Mouse (Mus musculus): ENCODE results near the gene Acmsd. TPM values are rescaled to one million over a fixed set of nuclear protein-coding genes. Genes with fewer than 3 reads are reported as not detected.

The Acmsd gene
- polyA plus RNA-seq, 1 experiment from 2014 or later, result 0.36 TPM

DNA sequence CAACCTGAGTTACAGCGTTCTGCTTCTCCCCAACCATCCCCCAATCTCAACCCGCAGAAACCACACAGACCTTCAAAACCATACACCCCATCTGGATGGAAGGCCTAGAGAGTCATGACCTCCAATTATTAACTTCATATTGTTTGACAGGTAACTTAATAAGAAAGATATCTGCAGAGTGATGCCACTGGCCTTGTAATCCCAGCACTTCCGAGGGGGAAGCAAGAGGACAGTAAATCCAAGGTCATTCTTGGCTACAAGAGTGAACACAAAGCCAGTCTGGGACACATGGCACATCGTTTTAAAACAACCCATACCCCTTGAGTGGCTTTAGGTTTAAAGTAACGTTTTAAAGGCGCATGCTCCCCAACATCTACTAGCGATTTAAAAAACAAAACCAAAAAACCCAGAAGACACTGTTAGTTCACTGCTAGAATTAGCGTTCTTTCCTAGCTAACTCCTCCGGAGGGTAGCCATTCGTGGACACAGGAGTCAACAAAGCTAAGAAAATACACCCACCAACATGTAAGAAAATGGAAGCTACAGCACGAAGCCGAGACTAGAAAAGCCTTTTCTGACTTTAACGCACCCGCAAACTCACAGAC is 44.1 kb downstream of the Acmsd start:
- peaks cover 16% of the 10 kb centered on the region for H3K4me1 ChIP-seq (ENCODE audit: control insufficient read depth, insufficient read depth, low read length)
- H3K4me3 ChIP-seq (replicated peaks; ENCODE audit: low read length), result peak overlapping the region; percentile 82
- H3K9me3 ChIP-seq (replicated peaks; ENCODE audit: control insufficient read depth, low read length), result no peaks in the 10 kb centered on the region
- peak overlapping the region; percentile 93 for H3K27ac ChIP-seq (ENCODE audit: low read length)
- peak; percentile 0; the same call in 1 of the 2 replicates for ATAC-seq (ENCODE audit: insufficient read depth, low FRiP score)
- WGBS, result under 1% methylated on average over 14 of the region's 14 CpGs
- H3K4me2 ChIP-seq (ENCODE audit: low read depth, low read length), result peak overlapping the region; percentile 84
- no peaks in the 10 kb centered on the region for H3K36me3 ChIP-seq (ENCODE audit: control insufficient read depth, insufficient read depth, low read length)
- peak overlapping the region; percentile 80 for H3K9ac ChIP-seq (ENCODE audit: low read length)
- no peaks in the 10 kb centered on the region for H3K27me3 ChIP-seq (ENCODE audit: control insufficient read depth, insufficient read depth, low read length)

DNA sequence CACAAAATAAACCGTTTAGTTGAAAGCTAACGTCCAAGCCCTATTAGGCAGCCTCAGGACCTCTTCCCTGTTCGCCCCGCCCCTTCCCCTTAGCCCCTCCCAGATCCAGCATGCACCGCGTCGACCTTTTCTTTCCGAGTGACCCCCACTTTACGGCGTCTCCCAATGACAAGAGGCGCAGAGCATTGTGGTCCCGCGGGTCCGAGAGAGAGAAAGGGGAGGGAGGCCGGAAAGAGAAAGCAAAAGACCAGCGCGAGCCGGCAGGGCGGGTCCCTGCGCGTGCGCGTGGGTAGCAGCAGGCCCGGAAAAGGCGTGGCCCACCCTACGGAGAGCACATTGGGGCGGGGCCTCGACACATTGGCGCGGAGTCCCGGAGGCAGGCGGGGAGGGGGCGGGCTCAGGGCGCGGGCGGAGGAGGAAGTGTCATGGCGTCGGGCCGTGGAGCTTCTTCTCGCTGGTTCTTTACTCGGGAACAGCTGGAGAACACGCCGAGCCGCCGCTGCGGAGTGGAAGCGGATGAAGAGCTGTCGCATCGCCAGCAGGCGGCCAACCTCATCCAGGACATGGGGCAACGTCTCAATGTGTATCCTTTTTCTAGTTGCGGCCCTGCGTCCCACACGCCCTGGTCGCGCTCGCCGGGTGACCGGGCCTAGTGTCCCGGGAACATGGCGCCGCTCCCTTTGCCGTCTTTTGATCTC is 44.7 kb downstream of the Acmsd start, which contains the start of gene Ccnt2:
Ccnt2 (plus strand) TSS at position 362 of the 698 bp plus-strand sequence.
- H3K27me3 ChIP-seq (ENCODE audit: control insufficient read depth, insufficient read depth, low read length), result no peaks in the 10 kb centered on the region
- H3K4me3 ChIP-seq (replicated peaks; ENCODE audit: low read length), result peak within 1 kb of the TSS; percentile 82
- peak; percentile 99 for ATAC-seq (ENCODE audit: insufficient read depth, low FRiP score)
- H3K36me3 ChIP-seq (ENCODE audit: control insufficient read depth, insufficient read depth, low read length), result no peaks in the 10 kb centered on the region
- H3K27ac ChIP-seq (ENCODE audit: low read length), result peak within 1 kb of the TSS; percentile 93
- under 1% methylated on average over 62 of the region's 63 CpGs for WGBS
- H3K9ac ChIP-seq (ENCODE audit: low read length), result peak within 1 kb of the TSS; percentile 91
- no peaks in the 10 kb centered on the region for H3K9me3 ChIP-seq (replicated peaks; ENCODE audit: control insufficient read depth, low read length)
- H3K4me2 ChIP-seq (ENCODE audit: low read depth, low read length), result peak within 1 kb of the TSS; percentile 84
- peaks cover 16% of the 10 kb centered on the region for H3K4me1 ChIP-seq (ENCODE audit: control insufficient read depth, insufficient read depth, low read length)

DNA sequence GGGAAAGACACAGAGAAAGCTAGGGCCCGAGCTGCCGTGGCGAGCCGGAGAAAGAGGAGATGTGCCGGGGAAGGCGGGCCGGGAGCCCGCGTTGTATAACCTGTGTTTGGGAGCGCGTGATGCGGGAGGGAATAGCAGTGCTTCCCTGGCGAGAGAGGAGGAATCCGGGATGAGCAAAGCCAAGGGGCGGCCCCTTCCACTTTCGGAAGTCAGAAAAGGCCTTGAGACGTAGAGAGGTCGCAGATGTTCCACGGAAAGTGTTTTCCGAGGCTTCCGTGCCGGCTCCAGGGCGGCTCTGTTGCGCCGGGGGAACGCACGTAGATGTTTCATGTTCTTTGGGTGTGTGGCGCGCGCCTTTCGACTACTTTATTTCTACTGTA is 45.3 kb downstream of the Acmsd start:
- peak; percentile 18 for ATAC-seq (ENCODE audit: insufficient read depth, low FRiP score)
- H3K9me3 ChIP-seq (replicated peaks; ENCODE audit: control insufficient read depth, low read length), result no peaks in the 10 kb centered on the region
- peaks cover 19% of the 10 kb centered on the region for H3K4me1 ChIP-seq (ENCODE audit: control insufficient read depth, insufficient read depth, low read length)
- peak overlapping the region; percentile 91 for H3K9ac ChIP-seq (ENCODE audit: low read length)
- H3K36me3 ChIP-seq (ENCODE audit: control insufficient read depth, insufficient read depth, low read length), result no peaks in the 10 kb centered on the region
- H3K27me3 ChIP-seq (ENCODE audit: control insufficient read depth, insufficient read depth, low read length), result no peaks in the 10 kb centered on the region
- under 1% methylated on average over 31 of the region's 31 CpGs for WGBS
- peak overlapping the region; percentile 92 for H3K27ac ChIP-seq (ENCODE audit: low read length)
- peak overlapping the region; percentile 70 for H3K4me2 ChIP-seq (ENCODE audit: low read depth, low read length)
- peak overlapping the region; percentile 82 for H3K4me3 ChIP-seq (replicated peaks; ENCODE audit: low read length)

GRCm38 (mm10) chr1:127775206-127775720 is 46.0 kb downstream of the Acmsd start:
- no peak for ATAC-seq (ENCODE audit: insufficient read depth, low FRiP score)
- Histone ChIP-seq H3K4me3 (replicated peaks; ENCODE audit: low read length) (peak overlapping the region; percentile 82), H3K36me3 (ENCODE audit: control insufficient read depth, insufficient read depth, low read length) (no peaks in the 10 kb centered on the region), H3K27ac (ENCODE audit: low read length) (no peak overlapping the region), H3K9ac (ENCODE audit: low read length) (peak overlapping the region; percentile 61), H3K27me3 (ENCODE audit: control insufficient read depth, insufficient read depth, low read length) (no peaks in the 10 kb centered on the region), H3K4me2 (ENCODE audit: low read depth, low read length) (peak overlapping the region; percentile 70), H3K9me3 (replicated peaks; ENCODE audit: control insufficient read depth, low read length) (no peaks in the 10 kb centered on the region), H3K4me1 (ENCODE audit: control insufficient read depth, insufficient read depth, low read length) (peaks cover 22% of the 10 kb centered on the region)
- 7% methylated on average over 10 of the region's 10 CpGs for WGBS

- peaks cover 22% of the 10 kb centered on the region for H3K4me1 ChIP-seq (ENCODE audit: control insufficient read depth, insufficient read depth, low read length)
- H3K36me3 ChIP-seq (ENCODE audit: control insufficient read depth, insufficient read depth, low read length), result no peaks in the 10 kb centered on the region
- H3K9me3 ChIP-seq (replicated peaks; ENCODE audit: control insufficient read depth, low read length), result no peaks in the 10 kb centered on the region
- H3K9ac ChIP-seq (ENCODE audit: low read length), result no peak overlapping the region
- WGBS, result 46% methylated on average over 6 of the region's 6 CpGs
- H3K4me2 ChIP-seq (ENCODE audit: low read depth, low read length), result peak overlapping the region; percentile 41
- peak overlapping the region; percentile 8; the same call in 1 of the 2 replicates for H3K4me3 ChIP-seq (replicated peaks; ENCODE audit: low read length)
- no peak for ATAC-seq (ENCODE audit: insufficient read depth, low FRiP score)
- H3K27ac ChIP-seq (ENCODE audit: low read length), result 0 out of 2 replicates have a peak overlapping the region, but pooled peaks have one; percentile 21
- no peaks in the 10 kb centered on the region for H3K27me3 ChIP-seq (ENCODE audit: control insufficient read depth, insufficient read depth, low read length)
These were observed 47.0 kb downstream of the Acmsd start for GRCm38 (mm10) chr1:127776246-127776645.

GRCm38 (mm10) chr1:127778611-127779010 is 49.4 kb downstream of the Acmsd start:
- Histone ChIP-seq H3K9ac (ENCODE audit: low read length) (no peak overlapping the region), H3K4me1 (ENCODE audit: control insufficient read depth, insufficient read depth, low read length) (peaks cover 21% of the 10 kb centered on the region), H3K36me3 (ENCODE audit: control insufficient read depth, insufficient read depth, low read length) (no peaks in the 10 kb centered on the region), H3K27me3 (ENCODE audit: control insufficient read depth, insufficient read depth, low read length) (no peaks in the 10 kb centered on the region), H3K27ac (ENCODE audit: low read length) (no peak overlapping the region), H3K4me3 (replicated peaks; ENCODE audit: low read length) (no peak overlapping the region), H3K9me3 (replicated peaks; ENCODE audit: control insufficient read depth, low read length) (no peaks in the 10 kb centered on the region), H3K4me2 (ENCODE audit: low read depth, low read length) (no peak overlapping the region)
- no peak for ATAC-seq (ENCODE audit: insufficient read depth, low FRiP score)
- 93% methylated on average over 3 of the region's 3 CpGs for WGBS

DNA sequence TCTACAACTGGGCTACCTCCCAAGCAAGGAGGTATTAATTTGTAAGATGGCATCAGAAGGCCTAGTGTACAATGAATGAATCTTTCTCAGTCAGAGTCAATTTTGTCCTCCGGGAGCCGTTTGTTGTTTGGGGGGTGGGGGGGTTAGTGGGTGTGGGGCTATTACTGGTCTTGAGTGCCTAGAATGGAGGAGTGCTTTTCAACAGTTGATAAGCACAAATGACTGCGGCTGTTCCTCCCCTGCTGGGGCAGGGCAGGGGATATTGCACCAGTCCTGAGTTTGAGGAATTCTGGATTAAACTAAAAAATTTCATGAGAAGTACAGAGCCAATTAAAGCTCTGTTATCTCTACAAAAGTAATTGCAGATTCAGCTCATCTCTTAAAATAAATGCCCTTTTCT is 50.9 kb downstream of the Acmsd start:
- no peaks in the 10 kb centered on the region for H3K9me3 ChIP-seq (replicated peaks; ENCODE audit: control insufficient read depth, low read length)
- no peaks in the 10 kb centered on the region for H3K36me3 ChIP-seq (ENCODE audit: control insufficient read depth, insufficient read depth, low read length)
- no peak overlapping the region for H3K4me2 ChIP-seq (ENCODE audit: low read depth, low read length)
- peaks cover 23% of the 10 kb centered on the region for H3K4me1 ChIP-seq (ENCODE audit: control insufficient read depth, insufficient read depth, low read length)
- no peaks in the 10 kb centered on the region for H3K27me3 ChIP-seq (ENCODE audit: control insufficient read depth, insufficient read depth, low read length)
- no peak overlapping the region for H3K9ac ChIP-seq (ENCODE audit: low read length)
- H3K27ac ChIP-seq (ENCODE audit: low read length), result no peak overlapping the region
- no peak overlapping the region for H3K4me3 ChIP-seq (replicated peaks; ENCODE audit: low read length)
- no peak for ATAC-seq (ENCODE audit: insufficient read depth, low FRiP score)
- WGBS, result 34% methylated on average over 3 of the region's 3 CpGs

DNA sequence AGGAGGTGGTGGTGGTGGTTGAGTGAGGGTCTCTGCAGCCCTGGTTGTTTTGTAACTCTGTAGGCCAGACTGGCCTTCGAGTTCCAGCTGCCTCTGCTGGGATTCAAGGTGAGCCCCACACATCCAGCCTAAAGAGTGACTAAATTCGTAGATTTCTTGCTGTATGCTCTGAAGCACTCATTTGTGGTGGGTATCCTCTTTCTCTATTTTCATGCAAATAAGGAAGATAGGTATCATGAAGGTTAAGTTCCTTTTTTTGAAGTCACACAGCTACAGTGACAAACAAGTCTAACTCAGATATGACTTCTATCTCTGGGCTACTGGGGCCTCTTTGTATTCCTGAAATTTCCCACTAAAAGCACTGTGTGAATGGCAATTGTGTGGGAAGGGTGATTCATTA is 51.6 kb downstream of the Acmsd start:
- H3K9me3 ChIP-seq (replicated peaks; ENCODE audit: control insufficient read depth, low read length), result no peaks in the 10 kb centered on the region
- no peaks in the 10 kb centered on the region for H3K27me3 ChIP-seq (ENCODE audit: control insufficient read depth, insufficient read depth, low read length)
- H3K27ac ChIP-seq (ENCODE audit: low read length), result no peak overlapping the region
- H3K4me3 ChIP-seq (replicated peaks; ENCODE audit: low read length), result no peak overlapping the region
- 68% methylated on average over 2 of the region's 2 CpGs for WGBS
- no peaks in the 10 kb centered on the region for H3K36me3 ChIP-seq (ENCODE audit: control insufficient read depth, insufficient read depth, low read length)
- H3K4me1 ChIP-seq (ENCODE audit: control insufficient read depth, insufficient read depth, low read length), result peaks cover 20% of the 10 kb centered on the region
- no peak overlapping the region for H3K4me2 ChIP-seq (ENCODE audit: low read depth, low read length)
- no peak overlapping the region for H3K9ac ChIP-seq (ENCODE audit: low read length)
- no peak for ATAC-seq (ENCODE audit: insufficient read depth, low FRiP score)

DNA sequence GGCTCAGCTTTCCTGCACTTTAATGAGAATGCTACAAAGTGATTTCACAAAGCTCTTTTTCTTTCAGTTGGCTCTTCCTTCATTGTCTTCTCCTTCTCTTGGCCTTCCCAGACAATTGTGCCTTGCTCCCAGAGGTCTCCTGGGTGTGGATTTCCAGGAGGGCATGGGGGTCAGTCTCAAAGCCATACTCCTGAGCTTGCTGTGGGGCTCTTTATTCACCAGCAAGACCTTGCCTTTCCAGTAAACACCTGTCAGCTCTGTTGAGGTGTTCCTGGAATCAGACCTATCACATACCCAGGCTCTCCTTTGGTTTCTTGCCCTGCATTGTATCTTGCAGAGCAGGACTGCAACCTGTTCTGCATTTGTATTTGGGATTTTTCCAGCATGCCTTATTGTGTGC is 54.6 kb downstream of the Acmsd start:
- H3K4me2 ChIP-seq (ENCODE audit: low read depth, low read length), result no peak overlapping the region
- no peak overlapping the region for H3K27ac ChIP-seq (ENCODE audit: low read length)
- no peak overlapping the region for H3K4me3 ChIP-seq (replicated peaks; ENCODE audit: low read length)
- no peaks in the 10 kb centered on the region for H3K27me3 ChIP-seq (ENCODE audit: control insufficient read depth, insufficient read depth, low read length)
- no peaks in the 10 kb centered on the region for H3K36me3 ChIP-seq (ENCODE audit: control insufficient read depth, insufficient read depth, low read length)
- ATAC-seq (ENCODE audit: insufficient read depth, low FRiP score), result no peak
- no peaks in the 10 kb centered on the region for H3K9me3 ChIP-seq (replicated peaks; ENCODE audit: control insufficient read depth, low read length)
- H3K9ac ChIP-seq (ENCODE audit: low read length), result no peak overlapping the region
- H3K4me1 ChIP-seq (ENCODE audit: control insufficient read depth, insufficient read depth, low read length), result peaks cover 10% of the 10 kb centered on the region; the same call in 1 of the 2 replicates

Data from stomach, embryonic 16.5 days (tissue).